Mouse (Mus musculus) hematopoietic stem cell, adult 5-6 weeks (primary cell): ENCODE data around the gene Apol7a. TPM values are rescaled to one million over a fixed set of nuclear protein-coding genes. Genes with fewer than 3 reads are reported as not detected.
A peak's percentile ranks its signal among the peaks of the same experiment; 100 is the strongest.

Experiments
- ATAC-seq, 2 experiments: fragments of 125-278 bp in 1 of 2; replicated peaks in 1 of 2; 2 replicates each; pipeline ENCODE4 v1.8.0; 2016 to 2017; ENCODE audit warnings: inconsistent platforms in 2 of 2, mild to moderate bottlenecking in 2 of 2, moderate number of reproducible peaks in 2 of 2, low read depth in 1 of 2, moderate TSS enrichment in 1 of 2; ENCODE audit not compliant: low FRiP score in 2 of 2, poor library complexity in 2 of 2, severe bottlenecking in 2 of 2, insufficient read depth in 1 of 2, low TSS enrichment in 1 of 2
- total RNA-seq: library from RNA; stranded (forward); fragments of 172-1452, 232-1000 nt; gene quantifications from 2 replicates; pipeline ENCODE4 v1.2.3, GENCODE M21; 2017

The Apol7a gene
- total RNA-seq, 1 experiment from 2014 or later = not detected

GRCm38 (mm10) chr15:77382271-77382850 is 16.5 kb downstream of the Apol7a start:
- ATAC-seq = no peak

GRCm38 (mm10) chr15:77381481-77381880 is 17.4 kb downstream of the Apol7a start:
- ATAC-seq = no peak

DNA sequence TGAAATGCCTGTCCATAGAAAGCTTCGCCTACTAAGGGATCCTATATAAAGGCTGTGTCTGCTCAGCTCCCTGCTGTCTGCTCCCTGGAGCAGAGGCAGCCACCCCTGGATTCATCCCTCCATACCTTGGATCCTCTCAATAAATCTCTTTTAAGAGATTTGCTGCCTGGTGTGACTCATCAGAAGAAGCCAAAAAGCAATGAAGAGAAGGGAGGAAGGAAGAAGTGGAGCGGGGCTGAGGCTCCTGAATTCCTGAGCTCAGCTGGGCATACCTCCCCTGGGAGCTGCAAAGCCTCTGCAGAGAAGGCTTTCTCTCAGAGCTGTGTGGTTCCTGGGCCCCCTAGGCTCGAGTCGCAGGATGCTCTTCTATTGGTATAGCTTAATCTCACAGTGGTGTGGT is 19.0 kb downstream of the Apol7a start:
- ATAC-seq = no peak

DNA sequence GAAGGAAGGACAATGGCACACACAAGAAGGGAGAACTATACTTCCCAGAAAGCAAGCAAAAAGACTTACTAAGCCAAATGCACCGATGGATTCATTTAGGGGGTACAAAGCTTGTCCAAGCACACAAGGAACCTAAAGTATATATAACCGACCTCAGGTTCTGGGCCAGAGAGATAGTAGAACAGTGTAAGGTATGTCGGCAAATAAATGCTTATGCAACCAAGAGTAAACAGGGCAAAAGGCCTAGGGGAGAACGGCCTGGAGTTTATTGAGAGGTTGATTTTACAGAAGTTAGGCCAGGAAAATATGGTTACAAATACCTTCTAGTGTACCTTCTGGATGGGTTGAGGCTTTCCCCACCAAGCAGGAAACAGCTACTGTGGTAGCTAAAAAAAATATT is 21.5 kb downstream of the Apol7a start:
- no peak for ATAC-seq

DNA sequence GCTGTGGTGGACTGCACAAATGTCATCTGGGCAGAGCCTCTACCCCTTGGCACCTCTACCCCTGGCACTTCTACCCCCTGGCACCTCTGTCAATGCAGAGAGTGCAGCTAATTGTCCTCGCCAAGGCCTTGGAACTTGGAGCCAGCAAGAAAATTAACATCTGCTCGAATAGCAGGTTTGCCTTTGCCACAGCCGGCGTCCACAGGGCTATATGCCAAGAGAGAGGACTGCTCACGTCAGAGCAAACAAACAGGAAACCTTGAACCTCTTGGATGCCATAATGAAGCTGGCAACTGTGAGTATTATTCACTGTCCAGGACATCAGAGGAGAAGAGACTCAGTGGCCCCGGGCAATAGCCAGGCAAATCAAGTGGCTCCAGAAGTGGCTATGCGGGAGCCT is 22.0 kb downstream of the Apol7a start:
- no peak for ATAC-seq

DNA sequence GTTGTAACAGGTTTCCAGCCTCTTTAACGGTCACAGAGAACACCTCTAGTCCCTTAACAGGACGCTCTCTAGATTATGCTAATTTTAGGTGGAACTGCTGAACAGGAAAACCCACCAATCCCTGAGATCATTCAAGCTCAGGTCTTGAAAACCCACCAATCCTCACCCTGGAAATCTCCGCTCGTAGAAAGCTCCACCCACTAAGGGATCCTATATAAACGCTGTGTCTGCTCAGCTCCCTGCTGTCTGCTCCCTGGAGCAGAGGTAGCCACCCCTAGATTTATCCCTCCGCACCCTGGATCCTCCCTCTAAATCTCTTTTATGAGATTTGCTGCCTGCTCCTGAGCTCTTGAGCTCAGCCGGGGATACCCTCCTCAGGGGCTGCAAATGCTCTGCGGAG is 28.3 kb downstream of the Apol7a start:
- ATAC-seq = no peak

GRCm38 (mm10) chr15:77369981-77370380 is 28.9 kb downstream of the Apol7a start:
- ATAC-seq = no peak

DNA sequence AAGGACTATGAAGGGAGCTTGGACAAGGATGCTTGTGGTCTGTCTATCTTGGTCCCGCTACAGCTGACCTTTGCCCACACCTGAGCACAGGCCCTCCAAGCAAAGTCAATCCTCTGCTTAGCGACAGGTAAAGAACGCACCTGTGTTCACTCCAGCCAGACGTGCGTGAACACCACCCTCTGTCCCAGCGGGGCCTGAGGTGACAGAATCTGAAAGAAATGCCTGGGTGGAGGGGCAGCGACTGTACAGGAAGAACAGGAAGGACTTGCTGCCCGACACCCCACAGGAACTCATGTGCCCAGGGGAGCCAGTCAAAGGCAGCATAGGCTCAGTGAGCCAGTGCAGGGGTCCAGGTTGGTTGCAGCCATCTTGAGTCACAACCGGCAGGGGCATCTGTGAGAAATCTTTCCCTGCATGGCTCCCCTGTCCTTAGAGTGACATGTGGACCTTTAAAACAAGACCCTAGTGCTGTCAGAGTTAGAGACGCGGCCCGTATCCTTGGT is 30.0 kb downstream of the Apol7a start:
- ATAC-seq = no peak

DNA sequence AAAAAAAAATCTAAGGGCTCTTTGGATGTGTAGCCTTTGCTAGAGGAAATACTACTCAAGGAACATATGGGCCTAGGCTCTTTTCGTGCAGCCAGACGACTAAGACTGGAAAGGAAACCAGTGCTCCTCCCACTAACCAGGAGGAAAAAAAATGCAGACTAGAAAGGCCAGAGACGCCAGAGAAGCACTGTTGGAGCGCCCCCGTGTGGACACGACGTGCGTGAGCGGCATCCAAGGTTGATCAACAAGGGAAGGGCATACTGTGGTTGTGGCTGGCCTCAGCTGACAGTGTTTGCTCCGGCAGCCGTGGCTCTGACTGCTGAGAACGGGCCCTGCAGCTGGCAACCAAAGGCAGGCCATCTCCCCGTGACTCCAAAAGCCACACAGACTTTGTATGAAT is 30.8 kb downstream of the Apol7a start:
- peak; percentile 88 to 92 for ATAC-seq

DNA sequence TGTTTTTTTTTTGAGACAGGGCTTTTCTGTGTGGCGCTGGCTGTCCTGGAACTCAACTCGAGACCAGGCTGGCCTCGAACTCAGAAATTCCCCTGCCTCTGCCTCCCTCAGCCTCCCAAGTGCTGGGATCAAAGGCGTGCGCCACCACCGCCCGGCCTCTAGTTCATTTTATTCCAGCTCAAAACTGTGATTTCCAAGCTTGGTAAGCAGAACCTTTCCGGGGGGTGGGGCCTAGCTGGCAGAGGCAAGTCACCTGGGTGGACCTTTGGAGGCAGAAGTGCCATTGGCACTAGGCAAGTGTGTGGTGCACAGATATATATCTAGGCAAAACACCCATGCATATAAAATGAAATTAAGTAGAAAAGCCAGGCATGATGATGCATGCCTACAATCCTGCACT is 31.4 kb downstream of the Apol7a start:
- no peak for ATAC-seq

DNA sequence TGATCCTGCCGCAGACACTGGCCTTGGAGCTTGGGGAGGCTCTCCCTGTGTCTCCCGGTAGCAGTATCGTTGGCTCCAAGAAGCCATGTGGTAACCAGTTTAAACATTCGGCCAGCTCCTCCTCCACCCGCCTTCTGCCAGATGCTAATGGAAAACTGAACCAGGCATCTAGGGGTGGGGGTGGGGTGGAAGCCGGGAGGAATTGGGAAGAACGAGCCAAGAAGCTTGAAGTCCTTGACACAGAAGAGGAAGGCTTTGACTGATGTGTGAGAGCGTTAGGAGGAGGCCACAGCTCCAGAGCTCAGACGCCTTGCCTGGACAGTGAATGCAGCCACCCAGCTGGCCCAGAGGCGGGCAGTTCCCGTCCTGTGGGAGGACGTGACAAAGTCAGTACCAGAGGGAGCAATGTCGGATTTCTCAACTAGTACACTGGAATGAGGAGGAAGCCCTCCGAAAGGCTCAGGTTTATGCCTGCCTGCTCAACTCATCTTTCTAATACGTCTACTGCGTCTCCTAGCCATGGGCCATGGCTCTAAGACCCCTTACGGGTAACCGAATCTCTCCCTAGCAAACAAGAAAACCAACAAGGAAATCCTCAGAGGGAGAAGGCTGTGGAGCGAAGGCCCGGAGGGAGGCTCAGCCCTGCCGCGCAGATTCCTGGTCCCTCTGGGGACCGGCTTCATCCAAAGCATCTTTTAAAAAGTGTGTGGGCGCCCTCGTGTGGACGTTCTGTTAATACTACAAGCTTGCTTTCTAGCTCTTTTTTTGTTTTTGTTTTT is 32.0 kb downstream of the Apol7a start:
- ATAC-seq = peak in 1 of 2 experiments; percentile 51; a peak in 1 of 4 replicates

GRCm38 (mm10) chr15:77365700-77366570 is 33.0 kb downstream of the Apol7a start:
- ATAC-seq = no peak

DNA sequence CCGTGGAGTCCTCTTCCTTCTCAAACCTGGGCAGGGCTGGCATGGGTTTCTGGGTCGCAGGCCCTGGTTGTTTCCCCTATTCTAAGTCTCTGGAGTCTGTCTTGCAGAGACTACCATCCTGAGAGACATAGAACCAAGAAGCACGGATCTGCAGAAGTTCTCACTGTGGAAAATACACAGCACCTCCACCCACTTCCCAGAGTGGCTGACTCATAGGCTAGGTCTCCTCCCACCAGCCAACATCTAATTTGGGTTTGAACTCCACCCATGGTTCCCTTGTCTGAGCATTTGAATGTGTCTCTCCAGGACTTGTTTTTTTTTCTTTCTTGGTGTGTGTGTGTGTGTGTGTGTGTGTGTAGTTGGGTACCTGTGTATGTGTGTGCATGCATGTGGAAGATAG is 34.9 kb downstream of the Apol7a start:
- no peak for ATAC-seq

GRCm38 (mm10) chr15:77363578-77363977 is 35.3 kb downstream of the Apol7a start:
- no peak for ATAC-seq

DNA sequence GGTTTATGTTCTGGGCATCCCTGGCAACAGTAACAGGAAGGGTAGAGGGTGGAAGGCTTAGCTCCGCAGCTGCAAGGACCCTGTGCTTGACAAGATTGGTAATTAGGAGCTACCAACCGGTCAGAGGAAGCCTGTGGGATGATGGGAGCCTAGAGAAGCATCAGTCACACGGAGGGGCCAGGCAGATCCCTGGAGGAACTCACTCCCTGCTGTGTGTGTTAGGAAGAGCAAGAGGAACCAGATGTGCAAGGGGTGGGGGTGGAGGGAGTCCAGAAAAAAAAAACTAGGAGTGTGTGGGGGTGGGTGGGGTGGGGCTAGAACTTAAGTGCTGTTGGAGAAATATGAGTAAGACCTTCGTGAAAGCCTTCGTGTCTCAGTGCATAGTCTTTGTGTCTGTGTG is 36.0 kb downstream of the Apol7a start:
- no peak for ATAC-seq

DNA sequence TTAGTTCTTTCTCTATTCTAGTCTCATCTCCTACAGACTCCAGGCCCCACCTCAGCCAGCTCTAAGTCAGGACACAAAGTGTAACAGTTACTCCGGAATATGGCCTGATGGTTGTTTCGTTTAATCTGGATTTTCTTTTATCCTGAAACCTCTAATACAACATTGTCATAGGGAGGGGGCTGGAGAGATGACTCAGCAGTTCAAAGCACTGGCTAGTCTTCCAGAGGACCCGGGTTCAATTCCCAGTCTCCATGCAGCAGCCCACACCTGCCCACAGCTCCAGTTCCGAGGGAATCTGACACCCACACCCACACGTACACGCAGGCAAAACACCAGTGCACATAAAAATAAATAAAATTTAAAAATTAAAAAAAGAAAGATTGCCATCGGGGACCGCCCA is 39.0 kb downstream of the Apol7a start:
- no peak for ATAC-seq

DNA sequence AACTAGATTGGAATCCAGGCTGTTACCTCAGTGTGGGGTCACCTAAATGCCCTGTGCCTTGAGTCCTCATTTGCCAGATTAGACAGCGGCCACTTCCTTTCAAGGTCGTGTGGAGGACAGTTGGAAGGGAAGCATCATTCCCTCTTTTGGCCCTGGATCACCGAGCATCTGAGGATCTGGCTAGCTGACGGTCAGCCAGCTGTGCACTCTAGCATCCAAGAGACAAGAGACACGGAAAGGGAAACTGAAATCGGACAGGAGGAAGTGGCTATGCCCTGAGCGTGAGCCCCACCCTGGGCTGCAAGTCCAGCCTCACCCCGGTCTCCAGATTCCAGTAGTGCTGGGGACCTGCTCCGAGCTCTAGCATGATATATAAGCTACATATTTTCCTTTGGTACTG is 39.4 kb downstream of the Apol7a start:
- no peak for ATAC-seq

- ATAC-seq = no peak
These were observed 39.8 kb downstream of the Apol7a start for GRCm38 (mm10) chr15:77359084-77359483.
